Mouse (Mus musculus) cortical plate, adult 2 months (tissue): ENCODE data around the gene Syt3.

Source experiments
- CTCF ChIP-seq: fragments of 200-500 bp; IDR thresholded peaks from 2 replicates; pipeline ENCODE4 v1.5.1; 2011; ENCODE audit warnings: mild to moderate bottlenecking, control low read depth, low read length; ENCODE audit not compliant: insufficient read depth; ENCODE audit errors: extremely low read depth
- POLR2A ChIP-seq: fragments of 200-500 bp; IDR thresholded peaks from 2 replicates; pipeline ENCODE4 v1.6.1; 2011; ENCODE audit warnings: mild to moderate bottlenecking, low read length, control low read depth; ENCODE audit not compliant: insufficient read depth; ENCODE audit errors: extremely low read depth

DNA sequence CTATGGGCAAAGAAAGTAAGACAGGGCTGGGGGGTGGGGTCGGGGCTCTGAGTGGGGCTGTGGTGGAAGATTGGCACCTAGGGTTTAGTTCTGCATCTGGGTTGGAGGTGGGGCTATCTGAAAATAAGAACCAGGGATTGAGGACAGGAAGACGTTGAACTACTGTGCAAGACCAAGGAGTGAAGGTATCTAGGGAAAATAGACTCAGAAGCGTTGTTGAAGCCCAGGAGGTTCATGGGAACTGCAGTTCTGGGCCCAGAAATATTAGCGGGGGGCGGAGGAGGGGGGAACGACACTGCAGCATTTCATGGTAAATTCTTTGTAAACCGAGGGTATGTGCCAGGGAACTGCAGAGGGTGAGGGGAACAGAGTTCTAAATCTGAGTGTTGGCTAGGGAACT, 10.4 kb upstream of the Syt3 start:
- TF ChIP-seq CTCF (no peak), POLR2A (no peak)
